ENCODE assay signal across 16 mouse cellular contexts in genomic region chrX:57339220-57339619, GRCm38 (mm10). TPM values are rescaled to one million over a fixed set of nuclear protein-coding genes. Genes with fewer than 3 reads are reported as not detected.
DNase-seq lines count a peak whose midpoint lies in the region; ATAC-seq and TF ChIP-seq lines count a peak whose summit lies in the region.
"Had no signal": no experiment of that assay in that cellular context is flagged by ENCODE, and none has a peak within 500 bp of the region (broad histone marks: within the 10 kb centered on the region; RNA-seq: fewer than 3 reads in every experiment).

No protein-coding gene starts in this region.

- DNase-seq in heart, postnatal 36 days = no peak
- DNase-seq in lung, adult 2 months = no peak
- no peak for DNase-seq in lung, postnatal 25 days (ENCODE audit: low spot score)
- no peak for DNase-seq in liver, postnatal 0 days
- no peak for DNase-seq in urinary bladder, postnatal 4 days (ENCODE audit: low spot score in 2 of 2)
- no peak for DNase-seq in adrenal gland, adult (ENCODE audit: inconsistent age in 2 of 2, low spot score in 1 of 2)
- DNase-seq: adrenal gland, adult 8-10 months; cerebellum, adult 11 months; embryo, embryonic 11 days; right cerebral cortex, adult 18-20 months had no signal

- TF ChIP-seq CTCF in lung, adult 2 months (IDR thresholded peaks at IDR 0.05; ENCODE audit: insufficient read depth, low read length) = no peak
- no peak for TF ChIP-seq CTCF in bone marrow macrophage, adult 2 months (IDR thresholded peaks at IDR 0.05; ENCODE audit: low read depth, low read length)
- no peak for TF ChIP-seq CTCF in liver, postnatal 0 days (IDR thresholded peaks at IDR 0.05; ENCODE audit: low read depth)

- no peaks in the 10 kb centered on the region for H3K27me3 ChIP-seq in heart, embryonic 13.5 days (replicated peaks)
- H3K27me3 ChIP-seq in liver, postnatal 0 days (ENCODE audit: insufficient read depth, low read length) = no peaks in the 10 kb centered on the region
- H3K27me3 ChIP-seq: hindbrain, embryonic 15.5 days; limb, embryonic 15.5 days; midbrain, embryonic 15.5 days had no signal

- no peak for ATAC-seq in heart, embryonic 13.5 days (ENCODE audit: extremely low read depth, insufficient number of reproducible peaks, low FRiP score, low TSS enrichment)
- ATAC-seq in liver, postnatal 0 days = no peak
- ATAC-seq: midbrain, embryonic 15.5 days; Patski had no signal

- H3K36me3 ChIP-seq in heart, embryonic 13.5 days = no peaks in the 10 kb centered on the region
- no peaks in the 10 kb centered on the region for H3K36me3 ChIP-seq in liver, postnatal 0 days (replicated peaks; ENCODE audit: insufficient read depth, low read length)
- H3K36me3 ChIP-seq: hindbrain, embryonic 15.5 days; limb, embryonic 15.5 days; midbrain, embryonic 15.5 days had no signal

- TF ChIP-seq POLR2A in lung, adult 2 months (IDR thresholded peaks at IDR 0.05; ENCODE audit: borderline replicate concordance, extremely low read depth, low read depth, low read length) = no peak
- TF ChIP-seq POLR2A in bone marrow macrophage, adult 2 months (IDR thresholded peaks at IDR 0.05; ENCODE audit: borderline replicate concordance, low read depth, low read length) = no peak

- no peak overlapping the region for H3K4me3 ChIP-seq in heart, embryonic 13.5 days
- H3K4me3 ChIP-seq in lung, adult 2 months (replicated peaks; ENCODE audit: extremely low read depth, low read depth, low read length) = peak overlapping the region; percentile 23
- peak overlapping the region; percentile 64 for H3K4me3 ChIP-seq in bone marrow macrophage, adult 2 months (ENCODE audit: insufficient read depth, low read length)
- H3K4me3 ChIP-seq in liver, postnatal 0 days (ENCODE audit: low read depth, low read length) = no peak overlapping the region; the same call in 1 of the 2 replicates
- H3K4me3 ChIP-seq: hindbrain, embryonic 15.5 days; limb, embryonic 15.5 days; midbrain, embryonic 15.5 days had no signal

- intact Hi-C loops in heart, postnatal 36 days (cut with DNase I) = loop anchor here (5.0 to 10.0 kb wide), 3 partner anchors 52 to 94 kb away; partner anchors contain the start of gene Rbmx

- WGBS in heart, embryonic 13.5 days = 41% methylated on average over 4 of the region's 4 CpGs
- 47% methylated on average over 4 of the region's 4 CpGs for WGBS in lung, adult 2 months
- WGBS in liver, postnatal 0 days (ENCODE audit: insufficient replicate concordance) = 56% methylated on average over 4 of the region's 4 CpGs

- H3K4me1 ChIP-seq in heart, embryonic 13.5 days = peaks cover 14% of the 10 kb centered on the region
- H3K4me1 ChIP-seq in lung, adult 2 months (ENCODE audit: control insufficient read depth, insufficient read depth, low read length) = no peaks in the 10 kb centered on the region; the same call in 1 of the 2 replicates
- H3K4me1 ChIP-seq in bone marrow macrophage, adult 2 months (ENCODE audit: control insufficient read depth, insufficient read depth, low read length) = peaks cover 9% of the 10 kb centered on the region
- no peaks in the 10 kb centered on the region for H3K4me1 ChIP-seq in liver, postnatal 0 days (ENCODE audit: insufficient read depth)
- H3K4me1 ChIP-seq: hindbrain, embryonic 15.5 days; limb, embryonic 15.5 days; midbrain, embryonic 15.5 days had no signal

- H3K4me2 ChIP-seq in heart, embryonic 13.5 days = peak overlapping the region; percentile 36
- peak overlapping the region; percentile 52 for H3K4me2 ChIP-seq in liver, postnatal 0 days (ENCODE audit: low read depth, low read length)
- H3K4me2 ChIP-seq: hindbrain, embryonic 15.5 days; limb, embryonic 15.5 days; midbrain, embryonic 15.5 days had no signal

- H3K27ac ChIP-seq in heart, embryonic 13.5 days (replicated peaks) = 0 out of 2 replicates have a peak overlapping the region, but pooled peaks have one; percentile 12
- peak overlapping the region; percentile 97 for H3K27ac ChIP-seq in bone marrow macrophage, adult 2 months (ENCODE audit: insufficient read depth, low read depth, low read length)
- no peak overlapping the region for H3K27ac ChIP-seq in liver, postnatal 0 days (ENCODE audit: low read depth)
- H3K27ac ChIP-seq: hindbrain, embryonic 15.5 days; limb, embryonic 15.5 days; midbrain, embryonic 15.5 days had no signal

- H3K9me3 ChIP-seq in heart, embryonic 13.5 days = no peaks in the 10 kb centered on the region
- no peaks in the 10 kb centered on the region for H3K9me3 ChIP-seq in liver, postnatal 0 days (ENCODE audit: low read length)
- H3K9me3 ChIP-seq: hindbrain, embryonic 15.5 days; limb, embryonic 15.5 days; midbrain, embryonic 15.5 days had no signal

- H3K9ac ChIP-seq in heart, embryonic 13.5 days = no peak overlapping the region
- H3K9ac ChIP-seq in liver, postnatal 0 days (replicated peaks) = no peak overlapping the region
- H3K9ac ChIP-seq: hindbrain, embryonic 15.5 days; limb, embryonic 15.5 days; midbrain, embryonic 15.5 days had no signal

- no peak for TF ChIP-seq EP300 in liver, postnatal 0 days (IDR thresholded peaks at IDR 0.05; ENCODE audit: low read depth)

RNA-seq across cellular contexts. Expression of gene Arhgef6, which starts 0.7 kb away (rescaled TPM):
- polyA plus RNA-seq in heart, embryonic 13.5 days (2015; fragmentation: Nextera tagmentation; extraction: Ambion mirVana) = 26.6 and 26.8 TPM in 2 replicates
- 10 to 100 TPM; 61.0 to 62.6 TPM for total RNA-seq in heart, postnatal 36 days (2021)
- polyA plus RNA-seq in lung, adult 2 months (2012; rRNA removed) = 27.5 and 38.2 TPM in 2 replicates
- polyA plus RNA-seq in bone marrow macrophage, adult 2 months (2012; ENCODE audit: insufficient read depth, insufficient read length, missing spikeins) = 210 and 233 TPM in 2 replicates
- polyA plus RNA-seq in liver, postnatal 0 days (2015; fragmentation: Nextera tagmentation; extraction: Ambion mirVana) = 5.9 and 6.1 TPM in 2 replicates

RNA-seq across cellular contexts. Expression of gene Rbmx, which starts 53.6 kb away (rescaled TPM):
- 74.8 and 75.8 TPM in 2 replicates for polyA plus RNA-seq in heart, embryonic 13.5 days (2015; fragmentation: Nextera tagmentation; extraction: Ambion mirVana)
- total RNA-seq in heart, postnatal 36 days (2021) = 10 to 100 TPM; 22.2 to 28.4 TPM
- 11.1 and 18.2 TPM in 2 replicates for polyA plus RNA-seq in lung, adult 2 months (2012; rRNA removed)
- polyA plus RNA-seq in bone marrow macrophage, adult 2 months (2012; ENCODE audit: insufficient read depth, insufficient read length, missing spikeins) = 22.9 and 24.8 TPM in 2 replicates
- polyA plus RNA-seq in liver, postnatal 0 days (2015; fragmentation: Nextera tagmentation; extraction: Ambion mirVana) = 18.8 and 19.7 TPM in 2 replicates

Comparison
In these comparisons a context has a peak if more than half of its experiments do, and no peak if none do; other contexts are left out.
1. H3K4me3 ChIP-seq: peak in lung, adult 2 months (single experiment) and bone marrow macrophage, adult 2 months (single experiment); none in heart, embryonic 13.5 days (single experiment) and liver, postnatal 0 days (single experiment).